Mouse (Mus musculus): Measurements from ENCODE around the gene Sap30bp. TPM values are rescaled to one million over a fixed set of nuclear protein-coding genes. Genes with fewer than 3 reads are reported as not detected.

Sap30bp gene
- polyA plus RNA-seq, 1 experiment = 14.4 TPM

- Histone ChIP-seq H3K9me3 (no peaks in the 10 kb centered on the region), H3K27me3 (replicated peaks) (no peaks in the 10 kb centered on the region), H3K4me3 (replicated peaks) (no peak overlapping the region), H3K36me3 (replicated peaks; ENCODE audit: low read length) (peaks cover 78% of the 10 kb centered on the region), H3K4me1 (peaks cover 7% of the 10 kb centered on the region)
- TF ChIP-seq GATA1 (IDR thresholded peaks at IDR 0.05; ENCODE audit: borderline replicate concordance, low read length) (no peak), FLI1 (IDR thresholded peaks at IDR 0.05; ENCODE audit: low read length) (no peak)
These were observed 11.1 kb upstream of the Sap30bp start for GRCm38 (mm10) chr11:115921986-115922385.

GRCm38 (mm10) chr11:115929031-115929430 is 4.1 kb upstream of the Sap30bp start:
- H3K4me1 ChIP-seq = peaks cover 31% of the 10 kb centered on the region
- TF ChIP-seq FLI1 (IDR thresholded peaks at IDR 0.05; ENCODE audit: low read length) = no peak
- no peak for TF ChIP-seq GATA1 (IDR thresholded peaks at IDR 0.05; ENCODE audit: borderline replicate concordance, low read length)

DNA sequence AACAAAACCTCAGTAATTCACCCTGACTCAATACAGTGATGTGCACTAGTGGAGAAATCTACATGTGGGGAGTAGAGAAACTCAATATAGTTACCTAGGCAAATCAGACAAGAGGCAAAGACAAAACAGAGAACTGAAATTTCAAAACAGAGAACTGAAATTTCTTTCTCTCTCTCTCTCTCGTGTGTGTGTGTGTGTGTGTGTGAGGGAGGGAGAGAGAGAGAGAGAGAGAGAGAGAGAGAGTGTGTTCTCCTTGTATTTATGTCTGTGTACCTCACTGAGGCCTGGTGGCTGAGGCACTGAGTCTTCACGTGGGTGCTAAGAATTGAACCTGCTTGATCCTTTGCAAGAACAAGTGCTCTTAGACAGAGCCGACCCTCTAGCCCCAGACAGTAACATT is 3.3 kb upstream of the Sap30bp start:
- TF ChIP-seq FLI1 (IDR thresholded peaks at IDR 0.05; ENCODE audit: low read length) (no peak), GATA1 (IDR thresholded peaks at IDR 0.05; ENCODE audit: borderline replicate concordance, low read length) (no peak)
- Histone ChIP-seq H3K36me3 (replicated peaks; ENCODE audit: low read length) (peaks cover 50% of the 10 kb centered on the region), H3K27me3 (replicated peaks) (no peaks in the 10 kb centered on the region), H3K9me3 (no peaks in the 10 kb centered on the region), H3K4me1 (peaks cover 39% of the 10 kb centered on the region), H3K4me3 (replicated peaks) (no peak overlapping the region)

More at GRCm38 (mm10) chr11:115929031-115929430, 4.1 kb upstream of the Sap30bp start:
- Histone ChIP-seq H3K4me3 (replicated peaks) (no peak overlapping the region), H3K27me3 (replicated peaks) (no peaks in the 10 kb centered on the region), H3K9me3 (no peaks in the 10 kb centered on the region), H3K36me3 (replicated peaks; ENCODE audit: low read length) (peaks cover 58% of the 10 kb centered on the region)

- no peak for TF ChIP-seq GATA1 (IDR thresholded peaks at IDR 0.05; ENCODE audit: borderline replicate concordance, low read length)
- no peak for TF ChIP-seq FLI1 (IDR thresholded peaks at IDR 0.05; ENCODE audit: low read length)
- Histone ChIP-seq H3K36me3 (replicated peaks; ENCODE audit: low read length) (peaks cover 52% of the 10 kb centered on the region), H3K4me3 (replicated peaks) (no peak overlapping the region), H3K4me1 (peaks cover 46% of the 10 kb centered on the region), H3K27me3 (replicated peaks) (no peaks in the 10 kb centered on the region), H3K9me3 (no peaks in the 10 kb centered on the region)
These were observed 1.8 kb upstream of the Sap30bp start for GRCm38 (mm10) chr11:115931235-115931634.

- Histone ChIP-seq H3K4me1 (peaks cover 35% of the 10 kb centered on the region), H3K27me3 (replicated peaks) (no peaks in the 10 kb centered on the region), H3K4me3 (replicated peaks) (peak overlapping the region; percentile 99), H3K36me3 (replicated peaks; ENCODE audit: low read length) (peaks cover 53% of the 10 kb centered on the region), H3K9me3 (no peaks in the 10 kb centered on the region)
- TF ChIP-seq FLI1 (IDR thresholded peaks at IDR 0.05; ENCODE audit: low read length) (no peak), GATA1 (IDR thresholded peaks at IDR 0.05; ENCODE audit: borderline replicate concordance, low read length) (no peak)
These were observed 647 bp downstream of the Sap30bp start for GRCm38 (mm10) chr11:115933747-115934110.

- Histone ChIP-seq H3K4me3 (replicated peaks) (no peak overlapping the region), H3K36me3 (replicated peaks; ENCODE audit: low read length) (peaks cover 95% of the 10 kb centered on the region), H3K27me3 (replicated peaks) (no peaks in the 10 kb centered on the region), H3K4me1 (peaks cover 7% of the 10 kb centered on the region), H3K9me3 (no peaks in the 10 kb centered on the region)
- no peak for TF ChIP-seq FLI1 (IDR thresholded peaks at IDR 0.05; ENCODE audit: low read length)
- TF ChIP-seq GATA1 (IDR thresholded peaks at IDR 0.05; ENCODE audit: borderline replicate concordance, low read length) = 0 out of 3 replicates have a peak, but pooled peaks have one; percentile 48
These were observed 6.7 kb downstream of the Sap30bp start for GRCm38 (mm10) chr11:115939690-115940329.

DNA sequence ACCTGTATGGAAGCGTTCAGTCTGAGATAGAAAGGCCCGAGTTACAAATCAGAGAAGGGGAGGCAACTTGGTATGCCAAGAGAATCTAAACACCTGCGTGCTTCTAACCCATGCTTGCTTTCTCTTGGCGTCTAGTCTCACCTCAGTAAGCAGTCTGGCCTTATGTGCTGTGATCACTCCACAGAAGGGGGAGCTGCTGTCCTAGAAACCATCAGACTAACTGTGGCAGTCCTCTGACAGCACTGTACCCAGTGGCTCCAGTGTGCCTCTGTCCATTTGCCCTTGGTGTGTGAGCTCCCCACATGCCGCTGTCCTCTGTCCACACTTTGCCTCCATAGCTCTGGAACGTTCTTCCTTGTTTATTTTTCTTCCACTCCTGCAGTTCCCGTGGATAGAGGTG is 8.9 kb downstream of the Sap30bp start:
- H3K4me3 ChIP-seq (replicated peaks) = no peak overlapping the region
- H3K27me3 ChIP-seq (replicated peaks) = no peaks in the 10 kb centered on the region
- no peaks in the 10 kb centered on the region for H3K9me3 ChIP-seq
- peaks cover 98% of the 10 kb centered on the region for H3K36me3 ChIP-seq (replicated peaks; ENCODE audit: low read length)
- no peaks in the 10 kb centered on the region; the same call in 1 of the 2 replicates for H3K4me1 ChIP-seq
- TF ChIP-seq GATA1 (IDR thresholded peaks at IDR 0.05; ENCODE audit: borderline replicate concordance, low read length) (no peak), FLI1 (IDR thresholded peaks at IDR 0.05; ENCODE audit: low read length) (no peak)

- TF ChIP-seq FLI1 (IDR thresholded peaks at IDR 0.05; ENCODE audit: low read length) (no peak), GATA1 (IDR thresholded peaks at IDR 0.05; ENCODE audit: borderline replicate concordance, low read length) (no peak)
- Histone ChIP-seq H3K9me3 (no peaks in the 10 kb centered on the region), H3K4me1 (peaks cover 3% of the 10 kb centered on the region; the same call in 1 of the 2 replicates), H3K4me3 (replicated peaks) (no peak overlapping the region), H3K27me3 (replicated peaks) (no peaks in the 10 kb centered on the region), H3K36me3 (replicated peaks; ENCODE audit: low read length) (peaks cover 99% of the 10 kb centered on the region)
These were observed 12.2 kb downstream of the Sap30bp start for GRCm38 (mm10) chr11:115945247-115945646.

DNA sequence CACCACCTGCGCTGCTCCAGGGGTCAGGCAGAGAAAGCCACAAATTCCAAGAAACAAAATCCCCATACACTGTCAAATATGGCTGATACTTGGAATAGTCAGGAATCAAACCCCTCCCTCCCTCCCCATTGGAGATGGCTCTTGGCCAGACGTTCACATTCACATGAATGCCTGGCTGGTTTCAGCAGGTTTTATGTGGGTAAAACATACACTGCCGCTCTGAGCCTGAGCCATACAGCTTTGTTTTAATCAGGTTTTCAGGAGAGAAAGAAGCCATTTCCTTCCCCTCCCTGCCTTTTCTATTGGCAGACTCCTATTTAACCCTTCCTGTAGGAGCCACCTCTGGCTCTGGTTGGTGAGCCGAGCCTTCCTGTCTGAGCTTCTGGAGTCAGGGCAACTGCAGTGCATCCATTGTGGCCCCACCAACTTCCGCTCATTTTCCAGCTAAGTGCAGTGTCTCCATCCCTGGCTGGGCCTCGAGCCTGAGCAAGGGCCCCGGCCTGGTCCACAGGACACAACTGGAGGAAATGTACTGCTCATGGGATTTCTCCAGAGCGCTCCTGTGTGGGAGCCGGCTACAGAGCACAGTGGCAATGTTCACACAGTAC is 13.2 kb downstream of the Sap30bp start:
- no peak for TF ChIP-seq GATA1 (IDR thresholded peaks at IDR 0.05; ENCODE audit: borderline replicate concordance, low read length)
- no peak for TF ChIP-seq FLI1 (IDR thresholded peaks at IDR 0.05; ENCODE audit: low read length)
- Histone ChIP-seq H3K27me3 (replicated peaks) (no peaks in the 10 kb centered on the region), H3K36me3 (replicated peaks; ENCODE audit: low read length) (peaks cover 99% of the 10 kb centered on the region), H3K4me3 (replicated peaks) (no peak overlapping the region), H3K4me1 (peaks cover 3% of the 10 kb centered on the region; the same call in 1 of the 2 replicates), H3K9me3 (no peaks in the 10 kb centered on the region)

DNA sequence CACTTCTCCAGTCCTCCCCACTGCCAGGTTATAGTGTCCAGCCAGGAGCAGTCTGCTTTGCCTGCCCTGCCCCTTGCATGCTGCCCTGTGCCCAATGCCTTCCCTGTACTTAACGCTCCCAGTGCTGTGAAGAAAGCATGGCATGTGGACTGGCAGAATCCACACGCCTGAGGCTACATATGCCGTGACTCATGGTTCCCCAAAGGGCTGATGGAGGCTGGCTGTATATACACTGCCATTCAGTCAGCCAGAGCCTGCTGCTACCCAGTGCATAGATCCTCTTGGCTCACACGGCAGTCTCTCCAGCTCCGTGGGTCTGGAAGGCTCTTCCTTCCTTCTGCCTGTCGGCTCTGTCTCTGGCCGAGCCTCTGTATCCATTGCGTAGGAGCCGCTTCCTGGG is 15.2 kb downstream of the Sap30bp start:
- Histone ChIP-seq H3K36me3 (replicated peaks; ENCODE audit: low read length) (peaks cover 100% of the 10 kb centered on the region), H3K4me1 (peaks cover 8% of the 10 kb centered on the region; the same call in 1 of the 2 replicates)
- no peak for TF ChIP-seq GATA1 (IDR thresholded peaks at IDR 0.05; ENCODE audit: borderline replicate concordance, low read length)
- TF ChIP-seq FLI1 (IDR thresholded peaks at IDR 0.05; ENCODE audit: low read length) = no peak

More for the DNA sequence above, 15.2 kb downstream of the Sap30bp start:
- Histone ChIP-seq H3K9me3 (no peaks in the 10 kb centered on the region), H3K4me3 (replicated peaks) (no peak overlapping the region), H3K27me3 (replicated peaks) (no peaks in the 10 kb centered on the region)

Measured in megakaryocyte, embryonic 14.5 days (primary cell).